Mouse (Mus musculus) embryonic fibroblast, embryonic 13.5 days (primary cell): Measurements from ENCODE around the gene Rmdn3.

Experiments used
- CTCF ChIP-seq: IDR thresholded peaks from 2 replicates; pipeline ENCODE4 v1.5.1; 2011; ENCODE audit warnings: mild to moderate bottlenecking, control low read depth, low read length, moderate library complexity, borderline replicate concordance; ENCODE audit not compliant: insufficient read depth
- POLR2A ChIP-seq: IDR thresholded peaks from 2 replicates; pipeline ENCODE4 v1.6.1; 2011; ENCODE audit warnings: low read depth, mild to moderate bottlenecking, control low read depth, low read length, moderate library complexity

DNA sequence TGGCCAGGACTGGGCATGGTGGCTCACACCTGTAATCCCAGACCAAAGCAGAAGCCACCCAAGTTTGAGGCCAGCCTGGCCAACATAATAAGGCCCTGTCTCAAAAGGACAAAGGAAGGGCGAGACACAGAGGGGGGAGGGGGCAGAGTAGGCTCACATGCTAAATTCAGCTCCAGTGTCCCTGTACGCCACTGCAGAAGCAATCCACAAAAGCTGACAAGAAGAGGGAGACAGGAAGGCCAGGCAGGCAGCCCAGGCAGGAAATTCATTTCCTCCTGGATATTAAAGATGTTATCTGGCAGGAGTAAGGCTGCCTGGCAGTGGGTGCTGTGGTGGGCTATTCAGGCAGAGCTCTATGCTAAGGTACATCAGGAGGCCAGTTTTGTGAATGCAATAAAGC is 4.4 kb upstream of the Rmdn3 start:
- no peak for TF ChIP-seq CTCF
- TF ChIP-seq POLR2A, result no peak
